Mouse (Mus musculus): ENCODE results near the gene Coq6.
A peak's percentile ranks its signal among the peaks of the same experiment; 100 is the strongest.

The Coq6 gene

DNA sequence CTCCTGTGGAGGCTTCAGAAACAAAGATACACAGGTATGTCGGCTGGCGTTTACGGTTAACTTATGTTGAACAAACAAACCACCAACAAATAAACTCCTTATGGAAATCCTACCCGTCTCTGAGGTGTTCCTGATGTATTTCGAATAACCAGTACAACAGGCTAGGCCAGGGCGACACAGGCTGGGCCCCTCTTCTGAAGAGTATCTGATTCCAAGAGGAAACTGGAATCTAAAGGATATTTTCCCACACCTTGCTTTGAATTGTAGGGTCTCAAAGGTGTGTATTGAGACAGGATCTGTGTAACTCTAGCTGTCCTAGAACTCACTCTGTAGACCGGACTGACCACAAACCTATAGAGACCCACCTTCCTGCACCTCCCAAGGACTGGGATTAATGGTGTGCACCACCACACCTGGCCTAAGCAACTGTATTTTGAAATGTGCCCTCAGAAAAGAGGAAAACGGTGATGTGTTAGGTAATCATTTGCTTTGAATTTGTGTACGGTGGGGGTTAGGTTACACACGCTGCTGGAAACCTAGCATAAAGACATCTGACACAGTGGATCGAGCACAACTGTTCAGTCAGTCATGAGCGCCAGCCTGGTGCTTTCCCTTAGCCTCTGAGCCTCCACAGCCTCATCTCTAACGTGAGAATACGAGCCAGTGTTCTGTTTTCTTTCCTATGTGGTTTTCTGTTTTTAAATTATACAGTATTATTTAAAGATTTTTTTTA is 35.7 kb downstream of the Coq6 start:
- no peak for DNase-seq

GRCm38 (mm10) chr12:84397685-84398084 is 36.2 kb downstream of the Coq6 start:
- DNase-seq: no peak

DNA sequence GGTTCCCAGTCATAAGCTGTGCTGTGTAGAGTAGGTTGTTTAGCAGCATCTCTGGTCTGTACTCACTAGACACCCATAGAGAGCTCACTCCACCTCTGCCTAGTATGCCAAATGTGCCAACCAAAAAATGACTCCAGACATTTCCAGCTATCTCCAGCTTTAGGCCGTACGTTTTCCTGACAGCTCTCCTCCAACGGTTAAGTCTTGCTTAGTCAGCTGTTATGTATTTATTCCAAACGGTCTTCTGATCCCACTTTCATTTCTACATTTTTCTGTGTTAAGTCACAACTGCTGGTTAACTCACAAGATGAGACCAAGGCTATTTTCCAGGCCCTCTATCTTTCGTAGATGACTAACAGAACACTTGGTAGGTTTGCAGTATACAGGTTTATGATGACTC is 37.2 kb downstream of the Coq6 start:
- DNase-seq: no peak

- DNase-seq: no peak
Measured at GRCm38 (mm10) chr12:84399135-84399534, 37.7 kb downstream of the Coq6 start.

- no peak for DNase-seq
Measured at GRCm38 (mm10) chr12:84399663-84400062, 38.2 kb downstream of the Coq6 start.

GRCm38 (mm10) chr12:84400068-84400467 is 38.6 kb downstream of the Coq6 start:
- DNase-seq: no peak

GRCm38 (mm10) chr12:84400653-84401052 is 39.2 kb downstream of the Coq6 start:
- DNase-seq: no peak

DNA sequence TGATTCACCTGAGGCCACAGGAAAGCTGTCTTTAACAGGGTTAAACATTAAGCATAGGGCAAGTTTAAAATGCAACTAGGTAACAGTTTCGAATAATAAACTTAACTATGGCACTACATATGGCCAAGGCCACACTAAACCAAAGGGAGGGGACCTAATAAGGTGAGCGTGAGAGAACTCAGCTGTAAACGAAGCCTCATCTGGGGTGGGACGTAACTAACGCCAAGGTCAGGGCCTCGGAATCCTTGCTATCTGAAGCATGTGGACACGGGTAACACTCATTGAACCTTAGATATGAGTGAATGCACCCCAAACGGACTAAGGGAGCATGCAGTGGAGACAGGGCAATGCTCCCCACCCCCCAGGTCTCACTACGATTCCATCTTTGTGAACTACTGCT is 41.5 kb downstream of the Coq6 start:
- no peak for DNase-seq

- peak; percentile 95 for DNase-seq
Measured at GRCm38 (mm10) chr12:84404541-84404940, 43.1 kb downstream of the Coq6 start.

- DNase-seq: no peak
Measured at GRCm38 (mm10) chr12:84407259-84407658, 45.8 kb downstream of the Coq6 start.

- peak; percentile 29 for DNase-seq
Measured at GRCm38 (mm10) chr12:84407874-84408818, 46.7 kb downstream of the Coq6 start.

DNA sequence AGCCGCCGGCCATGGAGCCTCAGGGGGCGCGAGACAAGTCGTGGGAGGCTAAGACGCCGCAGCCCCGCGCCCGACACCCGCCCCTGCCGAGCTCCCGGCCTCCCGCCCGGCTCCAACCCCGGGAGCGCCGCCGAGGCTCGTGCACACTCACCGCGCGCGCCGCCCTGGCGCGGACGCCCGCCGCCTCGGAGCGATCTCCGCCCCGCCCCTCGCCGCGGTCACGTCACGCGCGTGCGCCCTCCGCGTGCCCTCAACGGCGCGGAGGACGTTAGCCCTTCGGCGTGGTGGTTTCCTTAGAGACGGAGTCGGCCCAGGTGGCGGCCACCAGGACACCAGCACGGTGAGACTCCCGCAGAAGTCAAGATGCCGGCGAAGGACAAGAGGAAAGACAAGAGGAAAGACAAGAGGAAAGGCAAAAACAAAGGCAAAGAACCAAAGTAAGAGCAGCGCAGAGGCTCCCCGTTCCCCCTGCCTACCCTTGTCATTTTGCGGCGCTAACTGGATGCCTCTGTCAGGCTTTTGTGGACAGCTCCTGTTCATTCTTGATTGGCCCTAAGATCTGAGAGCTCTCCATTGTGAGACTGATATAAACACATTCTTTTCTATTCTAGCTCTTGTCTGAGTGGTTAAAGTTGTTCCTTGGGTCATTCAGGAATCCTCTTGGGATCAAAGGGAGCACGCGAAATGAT is 47.5 kb downstream of the Coq6 start, which contains the start of the genes Entpd5 and Bbof1:
TSS of gene Entpd5 (minus strand) at position 211 of the 689 bp plus-strand sequence.
TSS of gene Bbof1 (plus strand) at position 253 of the 689 bp plus-strand sequence.
- DNase-seq: peak; percentile 94

GRCm38 (mm10) chr12:84416834-84417604 is 55.6 kb downstream of the Coq6 start, which contains the start of gene Rnf113a2:
Gene Rnf113a2, plus strand, starts transcription at chr12:84417196.
- peak; percentile 91 for DNase-seq

DNA sequence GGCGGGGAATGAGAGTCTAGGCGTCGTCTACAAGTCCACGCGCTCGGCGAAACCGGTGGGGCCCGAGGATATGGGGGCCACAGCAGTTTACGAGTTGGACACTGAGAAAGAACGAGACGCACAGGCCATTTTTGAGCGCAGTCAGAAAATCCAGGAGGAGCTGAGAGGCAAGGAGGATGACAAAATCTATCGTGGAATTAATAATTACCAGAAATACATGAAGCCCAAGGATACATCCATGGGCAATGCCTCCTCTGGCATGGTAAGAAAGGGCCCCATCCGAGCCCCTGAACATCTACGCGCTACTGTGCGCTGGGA is 56.1 kb downstream of the Coq6 start:
- DNase-seq: no peak
